Mouse (Mus musculus) thymus, postnatal 10 days (tissue): ENCODE data around the gene Tnni3k.

Experiments used
- DNase-seq, 2 experiments: peaks; one replicate each; pipeline ENCODE4 v3.0.0; 2021; ENCODE audit warnings: low spot score in 2 of 2

Tnni3k gene

GRCm38 (mm10) chr3:154949551-154949950 lies 105.7 kb downstream of the Tnni3k start:
- no peak for DNase-seq

DNA sequence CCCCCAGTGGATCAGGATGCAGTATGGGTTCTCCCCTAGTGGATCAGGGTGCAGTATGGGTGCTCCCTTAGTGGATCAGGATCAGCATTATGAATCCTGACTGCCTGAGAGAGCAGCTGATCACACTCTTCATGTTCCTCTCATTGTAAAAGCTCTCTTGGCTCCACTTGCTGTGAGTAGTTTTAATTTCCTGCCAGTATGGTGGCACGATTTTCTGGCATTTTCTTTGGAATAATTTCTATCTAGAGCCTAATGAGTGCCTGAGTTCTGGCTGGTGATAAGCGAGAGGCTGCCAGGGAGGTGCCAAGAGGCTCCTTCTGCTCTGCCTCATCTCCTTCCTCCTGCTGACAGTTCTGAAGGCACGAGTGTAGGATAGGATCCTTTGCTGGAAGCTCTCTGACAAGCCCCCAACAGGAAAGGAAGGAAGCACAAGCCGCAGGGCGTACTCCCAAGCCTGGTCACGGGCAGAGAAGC lies 109.5 kb downstream of the Tnni3k start:
- no peak for DNase-seq

- no peak for DNase-seq
Measured at GRCm38 (mm10) chr3:154927757-154928156, 127.5 kb downstream of the Tnni3k start.

DNA sequence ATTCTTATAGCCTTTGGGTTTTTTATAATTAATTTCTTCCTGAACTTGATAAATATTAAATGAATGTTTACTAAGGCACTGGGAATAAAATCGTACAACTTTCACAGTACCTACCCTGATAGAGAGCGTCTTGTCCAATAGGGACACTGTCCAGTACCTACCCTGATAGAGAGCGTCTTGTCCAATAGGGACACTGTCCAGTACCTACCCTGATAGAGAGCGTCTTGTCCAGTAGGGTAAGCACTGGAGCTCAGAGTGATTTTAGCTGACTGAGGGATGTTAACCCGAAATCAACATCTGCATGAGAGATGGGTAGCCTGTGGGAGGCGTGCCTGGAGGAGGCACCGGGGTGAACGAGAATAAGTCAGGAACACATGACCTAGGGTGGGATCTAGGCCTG lies 130.3 kb downstream of the Tnni3k start:
- no peak for DNase-seq

GRCm38 (mm10) chr3:154915566-154915965 lies 139.6 kb downstream of the Tnni3k start:
- DNase-seq, result no peak

DNA sequence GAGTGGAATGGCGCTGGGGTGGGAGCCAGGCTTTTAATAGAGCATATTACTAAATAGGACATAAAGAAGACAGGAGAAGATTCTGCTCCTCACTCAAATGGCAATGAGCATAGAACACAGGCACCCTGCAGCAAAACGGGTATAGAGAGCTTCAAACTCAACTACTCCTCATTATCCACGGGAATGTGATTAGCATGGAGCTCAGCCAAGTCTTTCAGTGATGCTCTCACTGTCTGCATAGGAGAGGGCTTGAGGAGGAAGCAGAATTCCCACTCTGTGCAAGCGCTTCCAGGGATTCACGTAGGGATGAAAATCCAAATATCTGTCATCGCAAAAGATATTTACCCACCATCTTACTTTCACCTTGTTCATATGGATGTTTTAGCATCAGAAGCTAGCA lies 141.6 kb downstream of the Tnni3k start:
- no peak for DNase-seq

DNA sequence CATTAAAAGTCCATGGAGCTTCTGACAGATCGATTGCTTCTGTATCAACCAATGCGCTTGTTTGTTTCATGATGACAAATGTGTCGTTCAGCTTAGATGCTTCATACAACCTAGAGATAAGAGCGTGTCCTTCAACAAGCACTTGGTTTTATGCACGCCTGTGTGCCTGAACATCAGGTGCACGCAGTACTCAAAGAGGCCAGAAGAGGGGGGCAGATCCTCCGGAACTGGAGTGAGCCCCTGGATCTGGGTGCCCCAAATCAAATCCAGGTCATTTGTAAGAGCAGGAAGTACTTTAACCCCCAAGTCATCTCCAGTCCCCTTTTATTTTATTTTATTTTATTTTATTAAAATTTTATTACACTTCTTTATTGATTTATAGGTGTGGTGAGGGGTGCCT lies 158.5 kb downstream of the Tnni3k start:
- DNase-seq, result peak in 1 of 2 experiments; percentile 5

DNA sequence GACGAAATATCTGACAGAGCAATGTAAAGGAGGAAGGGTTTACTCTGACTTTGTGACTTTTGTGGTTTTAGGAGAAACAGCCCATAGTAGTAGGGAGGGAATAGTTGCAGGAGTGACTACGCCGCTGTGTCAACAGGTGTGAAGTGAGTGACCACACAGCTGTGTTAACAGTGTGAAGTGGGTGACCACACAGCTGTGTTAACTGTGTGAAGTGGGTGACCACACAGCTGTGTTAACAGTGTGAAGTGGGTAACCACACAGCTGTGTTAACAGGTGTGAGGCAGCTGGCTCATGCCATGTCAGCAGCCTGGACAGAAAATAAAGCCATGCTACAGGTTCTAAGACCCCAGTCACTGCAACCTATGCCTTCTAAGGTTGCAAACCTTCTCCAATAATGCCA lies 162.0 kb downstream of the Tnni3k start:
- no peak for DNase-seq

DNA sequence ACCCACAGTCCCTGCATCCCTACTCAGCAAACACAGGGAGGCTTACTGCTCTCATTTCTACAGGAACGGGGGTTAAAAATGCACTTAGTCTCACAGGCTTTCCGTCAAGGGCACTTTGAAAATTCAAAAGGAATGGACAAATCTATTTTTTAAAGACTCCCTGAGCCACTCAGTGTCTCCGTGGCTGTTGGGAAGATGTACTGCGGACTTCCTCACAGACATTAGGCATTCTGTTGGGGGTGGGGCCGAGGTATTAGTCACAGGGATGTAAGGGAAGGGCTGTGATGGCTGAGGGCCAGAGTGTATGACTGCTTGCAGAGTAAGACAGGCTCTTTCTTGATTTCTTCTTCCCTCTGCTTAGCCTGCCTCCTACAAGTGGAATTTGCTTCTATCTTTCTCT lies 169.8 kb downstream of the Tnni3k start:
- no peak for DNase-seq

DNA sequence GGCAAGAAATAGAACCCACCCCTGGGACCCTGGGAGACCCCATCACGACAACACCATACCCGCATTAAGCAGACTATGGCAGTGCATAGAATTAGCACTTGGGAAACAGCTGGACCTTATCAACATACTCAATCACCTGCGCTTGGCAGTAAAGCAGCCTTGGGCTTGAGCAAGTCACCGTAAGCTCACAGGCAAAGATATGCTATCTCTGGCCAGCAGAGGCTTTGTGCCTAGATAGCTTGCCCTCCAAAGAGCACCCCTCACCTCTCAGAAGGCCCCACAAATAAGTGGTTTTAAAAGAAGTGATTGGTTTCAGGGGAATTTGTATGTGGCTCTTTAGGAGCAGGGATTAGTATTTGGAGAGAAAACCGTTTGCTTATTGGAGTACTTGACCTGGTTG lies 170.2 kb downstream of the Tnni3k start:
- no peak for DNase-seq

DNA sequence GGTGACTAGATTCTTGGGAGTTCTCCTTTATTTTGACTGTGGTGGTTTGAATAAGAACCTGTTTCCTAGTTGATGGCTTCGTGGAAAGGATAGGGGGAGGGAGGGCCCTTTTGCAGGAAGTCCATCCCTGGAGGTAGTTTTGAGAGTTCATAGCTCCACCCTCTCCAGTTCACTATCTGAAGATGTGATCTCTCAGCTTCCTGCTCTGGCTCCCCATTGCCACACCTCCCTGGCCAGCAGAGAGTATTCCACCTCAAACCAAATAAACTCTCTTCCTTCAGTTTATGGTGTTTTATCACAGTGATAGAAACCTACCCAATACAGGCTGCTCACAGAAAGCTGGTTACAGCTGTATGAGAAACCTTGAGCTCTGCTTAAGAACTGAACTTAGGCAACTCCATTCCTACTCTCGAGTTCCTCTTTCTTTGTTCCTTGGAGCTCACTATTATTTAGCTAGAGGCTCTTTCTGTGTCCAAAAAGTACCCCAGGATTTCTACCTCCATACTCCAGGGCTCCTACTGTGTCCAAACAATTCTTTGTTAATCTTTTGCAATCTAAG lies 173.7 kb downstream of the Tnni3k start:
- no peak for DNase-seq

GRCm38 (mm10) chr3:154880536-154880939 lies 174.7 kb downstream of the Tnni3k start:
- DNase-seq, result no peak

GRCm38 (mm10) chr3:154880108-154880507 lies 175.1 kb downstream of the Tnni3k start:
- no peak for DNase-seq

GRCm38 (mm10) chr3:154879515-154879914 lies 175.7 kb downstream of the Tnni3k start:
- DNase-seq, result no peak

- no peak for DNase-seq
Measured at GRCm38 (mm10) chr3:154879080-154879479, 176.1 kb downstream of the Tnni3k start.

DNA sequence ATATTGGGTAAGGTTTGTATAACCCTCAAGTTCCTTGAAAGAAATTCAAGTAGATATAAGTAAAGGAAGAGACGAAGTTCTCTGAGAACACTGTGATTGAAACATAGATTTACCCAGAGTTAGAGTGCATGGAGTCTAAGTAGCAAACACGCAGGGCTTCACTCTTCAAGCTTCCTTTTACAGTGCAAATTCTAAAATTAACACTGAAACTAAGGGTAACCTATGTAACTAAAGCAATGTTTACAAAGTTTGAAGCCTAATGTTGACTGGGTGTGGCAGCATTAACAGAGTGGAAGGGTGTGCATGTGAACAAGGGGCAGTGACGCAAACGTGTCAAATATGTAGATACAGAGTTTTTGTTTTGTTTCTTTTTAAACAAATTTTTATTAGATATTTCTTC lies 186.4 kb downstream of the Tnni3k start:
- no peak for DNase-seq

DNA sequence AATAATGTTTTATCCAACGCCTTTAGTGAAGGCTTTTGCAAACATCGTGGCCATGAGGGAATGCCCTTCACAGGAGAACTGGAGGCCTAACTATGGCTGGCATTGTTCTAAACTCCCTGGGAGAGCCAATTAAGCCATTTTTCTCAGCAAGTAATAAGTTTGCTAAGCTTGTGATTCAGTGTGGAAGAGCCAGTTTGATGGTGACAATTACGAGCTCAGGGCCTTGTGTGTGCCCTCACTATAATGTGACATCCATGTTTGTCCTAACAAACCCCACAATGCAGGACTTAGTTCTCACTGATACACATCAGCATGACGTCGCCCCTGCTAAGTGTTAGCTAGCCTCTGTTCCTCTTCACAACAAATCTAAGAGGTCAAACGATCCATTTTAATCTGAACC lies 193.3 kb downstream of the Tnni3k start:
- DNase-seq, result no peak

- no peak for DNase-seq
Measured at GRCm38 (mm10) chr3:154859721-154860120, 195.5 kb downstream of the Tnni3k start.

- DNase-seq, result no peak
Measured at GRCm38 (mm10) chr3:154853257-154853656, 201.9 kb downstream of the Tnni3k start.

GRCm38 (mm10) chr3:154852281-154852680 lies 202.9 kb downstream of the Tnni3k start:
- DNase-seq, result no peak

- DNase-seq, result no peak
Measured at GRCm38 (mm10) chr3:154842247-154842646, 213.0 kb downstream of the Tnni3k start.

DNA sequence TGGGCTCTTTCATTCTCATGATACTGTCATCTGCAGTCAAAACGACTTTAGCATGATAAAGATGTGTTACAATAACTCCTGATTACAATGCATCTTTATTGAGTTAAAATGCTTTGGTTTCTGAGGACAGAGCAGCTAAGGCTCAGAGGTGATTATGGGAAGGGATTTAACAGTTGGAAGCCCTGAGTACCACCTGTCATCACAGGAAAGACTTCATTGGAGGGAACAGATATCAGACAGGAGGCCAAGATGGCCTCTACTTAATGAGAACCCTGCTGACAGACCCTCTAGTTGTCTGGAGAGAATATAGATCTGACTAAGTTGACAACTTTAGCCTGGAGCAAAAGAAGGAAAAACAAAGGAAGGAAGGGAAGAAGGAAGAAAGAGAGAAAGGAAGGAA lies 214.1 kb downstream of the Tnni3k start:
- no peak for DNase-seq

- no peak for DNase-seq
Measured at GRCm38 (mm10) chr3:154837861-154838260, 217.3 kb downstream of the Tnni3k start.

DNA sequence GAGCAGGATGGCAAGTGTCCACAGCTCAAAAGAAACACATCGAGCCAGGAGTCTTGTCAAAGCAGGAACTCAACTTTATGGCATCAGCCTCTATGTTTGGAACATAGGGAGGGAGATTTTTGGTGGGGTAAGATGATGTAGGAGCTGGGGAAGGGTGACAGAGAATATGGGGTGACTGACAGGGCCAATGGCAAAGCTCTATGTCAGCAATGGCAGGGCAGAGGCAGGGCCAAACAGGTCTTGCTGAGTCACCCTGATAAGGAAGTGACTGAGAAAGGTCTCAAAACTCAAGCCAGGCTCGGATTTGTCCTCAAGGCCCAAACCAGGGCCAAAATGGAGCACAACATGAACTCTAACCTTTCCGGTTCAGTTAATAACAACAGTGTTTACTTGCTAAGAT lies 219.1 kb downstream of the Tnni3k start:
- DNase-seq, result no peak
